Mouse (Mus musculus) bone marrow, adult 2 months (tissue): ENCODE data around the gene Atf6. TPM values are rescaled to one million over a fixed set of nuclear protein-coding genes. Genes with fewer than 3 reads are reported as not detected.
A peak's percentile ranks its signal among the peaks of the same experiment; 100 is the strongest.

Source experiments
- H3K27ac ChIP-seq: fragments of 200-500 bp; 2 replicates; pipeline ENCODE4 v1.5.1; 2012; ENCODE audit warnings: low read depth, mild to moderate bottlenecking, control low read depth, inconsistent platforms, low read length; ENCODE audit not compliant: control insufficient read depth, poor library complexity, insufficient read depth
- H3K4me1 ChIP-seq: fragments of 200-500 bp; 2 replicates; pipeline ENCODE4 v1.6.1; 2011; ENCODE audit warnings: low read length; ENCODE audit not compliant: control insufficient read depth, insufficient read depth
- H3K4me3 ChIP-seq: fragments of 200-500 bp; replicated peaks from 2 replicates; pipeline ENCODE3; 2011; ENCODE audit warnings: mild to moderate bottlenecking, low read depth, low read length, control low read depth; ENCODE audit not compliant: control insufficient read depth
- CTCF ChIP-seq: fragments of 200-500 bp; IDR thresholded peaks from 2 replicates; pipeline ENCODE4 v1.5.1; 2011; ENCODE audit warnings: low read length, control low read depth; ENCODE audit not compliant: control insufficient read depth, insufficient read depth
- POLR2A ChIP-seq: fragments of 200-500 bp; IDR thresholded peaks from 2 replicates; pipeline ENCODE4 v1.6.1; 2011; ENCODE audit warnings: low read depth, mild to moderate bottlenecking, control low read depth, low read length, borderline replicate concordance; ENCODE audit not compliant: control insufficient read depth
- WGBS: fragments of 180-500 bp; shearing (Covaris S2); methylation state at CpG from one replicate; pipeline ENCODE4 v1.1.7; 2018; 5-methylcytosine and 5-hydroxymethylcytosine counted together
- polyA plus RNA-seq: library from polyadenylated mRNA; stranded (reverse); fragments of >200 nt; gene quantifications from 2 replicates; pipeline ENCODE4 v1.2.4, GENCODE M21; 2011; ENCODE audit warnings: low replicate concordance; ENCODE audit not compliant: missing spikeins, insufficient read depth, insufficient read length

Atf6 gene
- polyA plus RNA-seq, 1 experiment, result 7.7 TPM

DNA sequence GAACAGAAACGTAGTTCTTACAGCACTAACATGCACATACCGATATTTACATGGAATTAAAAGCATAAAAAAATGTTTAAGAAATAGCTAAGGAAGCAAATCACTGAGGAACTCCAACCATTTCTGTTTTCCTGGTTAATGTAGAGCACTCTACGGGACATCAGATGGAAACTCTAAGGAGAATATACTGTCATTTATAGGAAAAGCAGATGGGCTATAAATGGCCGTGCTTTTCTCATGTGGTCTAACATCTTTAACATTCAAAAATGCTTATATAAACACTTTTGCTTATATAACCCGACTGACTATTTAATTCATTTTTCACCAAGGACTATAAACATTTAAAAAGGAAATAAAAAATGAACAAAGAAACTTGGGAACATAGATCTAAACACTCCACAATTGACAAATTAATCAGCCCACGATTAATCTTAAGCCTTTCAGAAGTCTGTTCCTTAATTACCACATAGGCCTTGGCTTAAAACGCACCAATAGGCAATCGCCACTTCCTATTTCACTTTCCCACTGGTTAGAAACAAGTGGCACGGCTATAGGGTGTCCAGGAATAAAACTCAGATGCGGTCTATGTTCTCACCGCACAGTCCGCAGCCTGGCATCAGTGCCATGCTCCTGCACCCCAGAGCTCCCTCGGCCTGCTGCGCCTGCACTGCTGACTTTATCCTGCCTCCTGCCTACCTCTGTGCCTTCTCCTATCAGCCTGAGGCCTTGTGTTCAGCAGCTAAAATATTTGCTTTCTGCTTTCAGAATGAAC is 80.8 kb downstream of the Atf6 start:
- TF ChIP-seq POLR2A (no peak), CTCF (no peak)

DNA sequence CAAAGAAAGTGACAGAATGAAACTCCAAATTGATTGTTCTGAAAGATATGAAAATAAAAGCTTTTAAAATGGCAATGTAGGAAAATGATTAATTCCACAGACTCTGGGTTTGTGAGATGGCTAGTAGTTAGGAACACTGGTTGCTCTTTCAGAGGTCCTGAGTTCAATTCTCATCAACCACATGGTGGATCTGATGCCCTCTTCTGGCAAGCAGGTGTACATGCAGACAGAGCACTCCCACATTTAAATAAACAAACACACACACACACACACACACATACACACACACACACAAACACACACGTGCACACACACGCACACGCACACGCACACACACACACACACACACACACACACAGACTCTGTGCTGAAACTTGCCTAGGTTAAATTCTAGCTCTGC is 89.9 kb downstream of the Atf6 start:
- Histone ChIP-seq H3K4me1 (no peaks in the 10 kb centered on the region), H3K4me3 (no peak overlapping the region), H3K27ac (no peak overlapping the region)
- no peak for TF ChIP-seq POLR2A
- TF ChIP-seq CTCF, result peak; percentile 33; the same call in 1 of the 2 replicates
- WGBS, result 79% methylated on average over 4 of the region's 4 CpGs

More for the DNA sequence above, 80.8 kb downstream of the Atf6 start:
- Histone ChIP-seq H3K4me1 (no peaks in the 10 kb centered on the region), H3K27ac (no peak overlapping the region), H3K4me3 (no peak overlapping the region)
- 80% methylated on average over 14 of the region's 14 CpGs for WGBS

DNA sequence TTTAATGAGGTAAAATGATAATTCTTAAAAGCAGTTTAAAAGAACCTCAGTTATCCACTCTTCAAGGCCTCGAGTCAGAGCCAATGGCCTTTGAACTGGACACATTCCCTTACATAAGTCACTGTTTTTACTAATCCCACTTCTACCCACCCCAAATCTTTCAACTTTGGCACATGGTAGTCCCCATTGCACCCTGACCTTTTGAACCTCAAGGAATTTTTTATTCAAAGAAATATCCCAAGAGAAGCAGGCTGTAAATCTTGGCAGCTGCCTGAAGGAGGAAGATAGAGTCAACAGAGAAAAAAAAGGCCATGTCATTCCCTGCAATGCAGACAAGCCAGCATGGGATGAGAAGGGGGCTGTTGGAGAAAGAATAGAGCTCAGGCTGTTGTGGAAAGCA is 93.1 kb downstream of the Atf6 start:
- WGBS, result 86% methylated on average over 1 of the region's 1 CpGs
- Histone ChIP-seq H3K4me1 (no peaks in the 10 kb centered on the region), H3K4me3 (no peak overlapping the region), H3K27ac (no peak overlapping the region)
- TF ChIP-seq POLR2A (no peak), CTCF (no peak)

DNA sequence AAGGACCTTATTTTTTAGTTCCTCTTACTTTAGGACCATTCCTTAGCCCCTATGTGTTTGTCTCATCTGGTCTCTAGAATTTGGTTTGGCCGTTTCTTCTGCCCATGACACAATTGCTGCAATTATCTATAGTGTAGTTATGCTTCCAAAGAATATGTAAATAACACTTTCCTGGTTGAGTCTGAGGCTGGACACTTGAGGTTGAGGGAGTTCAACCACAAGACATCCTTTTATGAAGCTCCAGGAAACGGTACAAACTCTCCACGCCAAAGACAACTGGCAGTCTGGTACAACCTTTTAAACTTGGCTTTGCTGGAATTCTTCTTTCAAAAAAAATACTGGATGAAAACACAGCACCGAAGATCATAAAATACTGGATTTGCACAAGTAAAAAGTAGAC is 94.1 kb downstream of the Atf6 start:
- Histone ChIP-seq H3K4me3 (no peak overlapping the region), H3K4me1 (no peaks in the 10 kb centered on the region), H3K27ac (no peak overlapping the region)
- TF ChIP-seq CTCF (no peak), POLR2A (no peak)
- WGBS, result 36% methylated on average over 4 of the region's 4 CpGs

DNA sequence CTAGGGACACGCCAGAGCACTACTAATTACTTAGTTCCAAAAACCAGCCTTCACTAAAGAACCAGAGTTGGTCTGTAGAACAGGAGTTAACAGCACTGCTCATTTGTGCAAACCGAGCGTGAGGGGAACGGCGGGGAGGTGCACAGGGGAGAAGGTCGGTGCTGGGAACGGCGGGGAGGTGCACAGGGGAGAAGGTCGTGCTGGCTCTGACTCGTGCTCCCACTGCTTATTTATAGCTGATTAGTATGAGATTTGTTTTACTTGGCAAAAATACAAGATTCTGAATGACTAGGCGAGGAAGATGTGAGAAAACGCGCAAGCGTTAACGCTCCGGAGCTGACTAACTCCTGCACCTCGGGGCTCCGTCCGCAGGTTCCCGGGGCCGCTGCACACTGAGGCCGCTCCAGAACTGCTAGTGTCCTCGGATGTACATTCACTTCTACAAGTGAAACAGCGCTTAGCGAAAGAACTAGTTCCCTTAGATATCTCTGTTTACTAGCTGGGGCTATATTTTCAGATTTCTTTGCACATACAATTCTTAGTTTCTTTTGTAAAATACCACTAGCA is 96.1 kb downstream of the Atf6 start:
- TF ChIP-seq CTCF, result no peak
- Histone ChIP-seq H3K4me3 (no peak overlapping the region), H3K27ac (no peak overlapping the region), H3K4me1 (no peaks in the 10 kb centered on the region)
- 89% methylated on average over 25 of the region's 25 CpGs for WGBS

DNA sequence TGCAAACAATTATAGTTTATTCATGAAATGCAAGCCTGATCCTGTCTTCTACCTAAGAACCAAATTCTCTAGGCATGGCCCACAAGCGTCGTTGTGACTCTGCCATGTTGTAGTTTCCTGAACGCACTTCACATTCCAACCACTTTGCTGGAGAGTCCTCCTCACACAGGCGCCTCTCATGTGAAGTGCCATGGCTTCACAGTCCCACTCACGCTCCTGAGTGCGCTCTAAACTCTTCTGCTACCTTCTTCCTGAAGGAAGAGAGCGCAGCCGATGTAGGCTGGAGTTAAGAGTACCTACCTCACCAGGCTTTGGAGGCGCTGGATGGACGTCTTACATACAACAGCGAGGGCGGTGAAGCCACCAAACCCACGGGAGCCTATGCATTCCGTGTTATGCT is 96.9 kb downstream of the Atf6 start:
- Histone ChIP-seq H3K27ac (no peak overlapping the region), H3K4me1 (no peaks in the 10 kb centered on the region), H3K4me3 (no peak overlapping the region)
- WGBS, result 90% methylated on average over 14 of the region's 14 CpGs
- no peak for TF ChIP-seq CTCF
- TF ChIP-seq POLR2A, result no peak

DNA sequence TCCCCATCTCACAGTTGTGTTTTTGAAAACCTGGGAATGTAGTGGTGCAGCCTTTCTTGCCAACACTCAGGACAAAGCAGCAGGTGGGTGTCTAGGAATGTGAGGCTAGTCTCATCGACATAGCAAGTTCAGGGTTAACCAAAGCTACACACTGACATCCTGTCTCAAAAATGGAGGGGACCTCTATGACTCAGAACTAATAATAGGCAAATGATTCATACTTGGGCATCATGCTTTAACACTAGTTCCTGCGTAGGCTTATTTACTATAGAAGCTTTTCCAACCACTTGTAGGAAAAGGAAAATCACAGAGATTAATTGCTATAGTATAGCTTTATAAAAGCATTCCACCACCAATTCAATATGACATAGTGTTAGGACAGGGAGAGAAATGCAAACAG is 100.6 kb downstream of the Atf6 start:
- no peaks in the 10 kb centered on the region for H3K4me1 ChIP-seq
- H3K4me3 ChIP-seq, result no peak overlapping the region
- no peak overlapping the region for H3K27ac ChIP-seq
- 75% methylated on average over 2 of the region's 2 CpGs for WGBS
- TF ChIP-seq CTCF (no peak), POLR2A (no peak)

DNA sequence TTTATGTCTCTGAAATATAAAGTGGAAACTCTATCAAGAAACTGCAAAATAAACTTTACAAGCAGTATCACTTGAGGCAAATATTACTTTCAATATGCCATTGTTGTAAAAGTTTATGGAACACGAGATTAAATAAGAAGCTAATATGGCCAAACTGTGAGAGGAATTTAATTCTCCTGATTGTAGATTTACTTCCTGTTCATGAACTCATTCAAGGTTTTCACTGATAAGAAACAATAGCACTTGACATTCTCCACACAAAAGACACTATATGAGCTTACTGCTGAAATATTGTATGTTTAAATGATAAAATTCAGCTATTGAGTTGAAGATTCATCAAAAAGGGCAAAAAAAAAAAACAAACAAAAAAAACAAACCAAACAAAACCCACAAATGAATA is 102.8 kb downstream of the Atf6 start:
- no peak overlapping the region for H3K27ac ChIP-seq
- H3K4me1 ChIP-seq, result no peaks in the 10 kb centered on the region
- H3K4me3 ChIP-seq, result no peak overlapping the region
- TF ChIP-seq CTCF (no peak), POLR2A (no peak)
- WGBS, result 89% methylated on average over 1 of the region's 1 CpGs
